Mouse (Mus musculus): ENCODE results near the gene Tmem182. TPM values are rescaled to one million over a fixed set of nuclear protein-coding genes. Genes with fewer than 3 reads are reported as not detected.

Tmem182 gene
- polyA plus RNA-seq, 1 experiment from 2014 or later = 0.35 TPM

- Histone ChIP-seq H3K9me3 (0 out of 2 replicates have a peak, but pooled peaks cover 7% of the 10 kb centered on the region), H3K36me3 (peaks cover 24% of the 10 kb centered on the region), H3K9ac (no peak overlapping the region), H3K27me3 (replicated peaks) (no peaks in the 10 kb centered on the region), H3K4me2 (replicated peaks) (no peak overlapping the region), H3K4me1 (no peaks in the 10 kb centered on the region), H3K27ac (no peak overlapping the region), H3K4me3 (no peak overlapping the region)
- 92% methylated on average over 3 of the region's 3 CpGs for WGBS
- ATAC-seq (ENCODE audit: low FRiP score, low read depth) = no peak
These were observed 28.6 kb upstream of the Tmem182 start for GRCm38 (mm10) chr1:40776763-40777162.

DNA sequence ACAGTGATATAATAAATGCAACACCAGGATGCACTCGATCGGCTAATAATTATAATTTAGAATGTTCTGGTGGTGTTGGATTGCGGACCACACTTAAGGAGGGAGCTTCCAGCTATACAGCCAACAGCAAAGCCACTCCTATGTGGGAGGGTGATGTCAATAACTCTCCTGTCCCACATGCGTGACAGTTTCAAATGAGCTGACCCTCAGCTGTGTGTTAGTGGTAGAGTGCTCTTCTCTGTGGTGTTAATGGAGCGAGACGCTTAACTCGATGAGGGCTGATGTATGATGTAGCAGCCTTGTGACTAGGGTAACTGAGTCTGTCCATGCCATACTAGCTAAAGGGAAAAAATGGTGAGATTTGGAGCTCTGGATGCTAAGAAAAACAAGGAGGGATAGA is 22.0 kb upstream of the Tmem182 start:
- Histone ChIP-seq H3K9me3 (0 out of 2 replicates have a peak, but pooled peaks cover 7% of the 10 kb centered on the region), H3K27ac (no peak overlapping the region), H3K36me3 (peaks cover 17% of the 10 kb centered on the region), H3K4me1 (no peaks in the 10 kb centered on the region), H3K4me3 (no peak overlapping the region), H3K9ac (no peak overlapping the region), H3K4me2 (replicated peaks) (no peak overlapping the region), H3K27me3 (replicated peaks) (no peaks in the 10 kb centered on the region)
- 86% methylated on average over 7 of the region's 7 CpGs for whole genome bisulfite sequencing
- ATAC-seq (ENCODE audit: low FRiP score, low read depth) = no peak

DNA sequence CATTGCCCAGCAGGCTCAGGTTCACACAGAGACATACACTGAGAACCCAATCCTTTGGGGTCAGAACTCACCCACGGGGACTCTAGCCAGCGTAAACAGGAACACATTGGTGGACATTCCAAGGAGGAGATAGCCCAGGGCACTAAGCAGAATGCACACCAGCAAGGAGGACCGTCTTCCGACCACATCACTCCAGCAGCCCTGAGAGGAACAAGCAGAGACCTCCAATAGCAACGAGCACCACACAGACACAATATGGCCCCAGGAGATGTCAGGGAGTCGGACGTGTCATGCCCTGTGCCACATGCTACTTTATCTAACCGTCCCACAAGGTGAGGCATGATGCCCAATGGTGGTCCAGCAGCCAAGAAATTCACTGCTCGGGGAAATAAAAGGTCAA is 21.1 kb upstream of the Tmem182 start:
- H3K9ac ChIP-seq = no peak overlapping the region
- H3K27ac ChIP-seq = no peak overlapping the region
- ATAC-seq (ENCODE audit: low FRiP score, low read depth) = no peak
- H3K4me1 ChIP-seq = 0 out of 2 replicates have a peak, but pooled peaks cover under 1% of the 10 kb centered on the region
- peaks cover 8% of the 10 kb centered on the region for H3K36me3 ChIP-seq
- H3K4me3 ChIP-seq = no peak overlapping the region
- no peaks in the 10 kb centered on the region for H3K9me3 ChIP-seq
- no peak overlapping the region for H3K4me2 ChIP-seq (replicated peaks)
- no peaks in the 10 kb centered on the region for H3K27me3 ChIP-seq (replicated peaks)
- 88% methylated on average over 9 of the region's 9 CpGs for WGBS

GRCm38 (mm10) chr1:40785876-40786445 is 19.4 kb upstream of the Tmem182 start:
- 89% methylated on average over 11 of the region's 11 CpGs for WGBS
- H3K27ac ChIP-seq = no peak overlapping the region

GRCm38 (mm10) chr1:40788956-40789355 is 16.4 kb upstream of the Tmem182 start:
- no peak for ATAC-seq (ENCODE audit: low FRiP score, low read depth)
- 90% methylated on average over 6 of the region's 6 CpGs for WGBS
- Histone ChIP-seq H3K27ac (no peak overlapping the region), H3K4me1 (peaks cover 9% of the 10 kb centered on the region; the same call in 1 of the 2 replicates), H3K9ac (no peak overlapping the region), H3K27me3 (replicated peaks) (no peaks in the 10 kb centered on the region), H3K4me3 (no peak overlapping the region), H3K9me3 (no peaks in the 10 kb centered on the region), H3K36me3 (no peaks in the 10 kb centered on the region), H3K4me2 (replicated peaks) (no peak overlapping the region)

More at GRCm38 (mm10) chr1:40785876-40786445, 19.4 kb upstream of the Tmem182 start:
- Histone ChIP-seq H3K27me3 (replicated peaks) (no peaks in the 10 kb centered on the region), H3K4me1 (peaks cover 9% of the 10 kb centered on the region; the same call in 1 of the 2 replicates), H3K9ac (no peak overlapping the region), H3K36me3 (no peaks in the 10 kb centered on the region), H3K4me2 (replicated peaks) (no peak overlapping the region), H3K4me3 (no peak overlapping the region), H3K9me3 (no peaks in the 10 kb centered on the region)
- ATAC-seq (ENCODE audit: low FRiP score, low read depth) = no peak

- H3K9ac ChIP-seq = no peak overlapping the region
These were observed 15.7 kb upstream of the Tmem182 start for GRCm38 (mm10) chr1:40789666-40790233.

DNA sequence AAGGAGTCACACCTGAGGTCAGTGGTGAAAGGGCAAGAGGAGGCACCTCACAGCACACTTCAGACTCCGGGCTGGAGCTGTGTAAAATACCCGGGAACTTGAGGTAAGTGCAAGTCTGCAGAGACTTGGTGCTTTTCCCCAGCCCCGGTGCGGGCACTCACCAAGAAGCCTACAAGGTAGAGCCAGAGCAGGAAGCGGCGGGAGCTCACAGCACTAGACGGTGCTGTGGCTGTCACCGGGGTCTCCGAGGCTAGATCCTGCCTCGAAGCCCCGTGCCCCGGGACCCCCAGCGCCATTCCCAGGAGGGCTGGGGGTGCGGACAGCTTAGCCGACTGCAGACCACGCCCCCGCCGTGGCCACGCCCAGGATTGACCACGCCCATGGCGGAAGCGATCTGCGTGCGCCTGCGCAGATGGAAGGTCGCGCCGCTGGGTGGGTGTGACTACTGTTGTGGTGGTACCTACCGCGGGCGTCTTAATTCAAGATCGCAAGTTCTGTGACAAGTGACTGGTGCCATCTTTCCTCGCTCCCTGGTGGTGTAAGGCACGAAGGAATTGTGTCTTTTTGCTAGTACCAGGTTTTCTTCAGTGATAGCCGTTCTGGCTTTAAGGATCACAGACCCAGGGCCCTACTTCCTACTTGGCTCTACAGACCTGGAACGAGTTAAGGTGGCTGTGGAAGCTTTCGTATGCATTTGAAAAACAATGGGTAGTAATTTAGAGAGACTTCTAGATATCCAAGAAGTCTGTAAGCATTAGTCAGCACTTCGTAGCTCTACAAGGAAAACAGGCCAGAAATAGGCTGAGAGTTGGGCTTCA is 14.9 kb upstream of the Tmem182 start, which contains the start of gene Mfsd9:
Gene Mfsd9, minus strand, starts transcription at position 364 of the 818 bp plus-strand sequence.
- Histone ChIP-seq H3K27me3 (replicated peaks) (no peaks in the 10 kb centered on the region), H3K27ac (no peak within 1 kb of the TSS), H3K36me3 (no peaks in the 10 kb centered on the region), H3K4me2 (replicated peaks) (peak within 1 kb of the TSS; percentile 76), H3K4me3 (peak within 1 kb of the TSS; percentile 65), H3K9ac (0 out of 2 replicates have a peak within 1 kb of the TSS, but pooled peaks have one; percentile 38), H3K4me1 (peaks cover 9% of the 10 kb centered on the region; the same call in 1 of the 2 replicates), H3K9me3 (no peaks in the 10 kb centered on the region)
- peak; percentile 96 for ATAC-seq (ENCODE audit: low FRiP score, low read depth)
- 7% methylated on average over 38 of the region's 38 CpGs for WGBS

More at GRCm38 (mm10) chr1:40789666-40790233, 15.7 kb upstream of the Tmem182 start:
- Histone ChIP-seq H3K27me3 (replicated peaks) (no peaks in the 10 kb centered on the region), H3K27ac (no peak overlapping the region), H3K9me3 (no peaks in the 10 kb centered on the region), H3K4me1 (peaks cover 9% of the 10 kb centered on the region; the same call in 1 of the 2 replicates), H3K4me3 (peak overlapping the region; percentile 65), H3K36me3 (no peaks in the 10 kb centered on the region), H3K4me2 (replicated peaks) (peak overlapping the region; percentile 76)
- peak; percentile 55 for ATAC-seq (ENCODE audit: low FRiP score, low read depth)
- 24% methylated on average over 5 of the region's 5 CpGs for WGBS

- no peak overlapping the region for H3K9ac ChIP-seq
- H3K4me3 ChIP-seq = no peak overlapping the region
- no peaks in the 10 kb centered on the region for H3K36me3 ChIP-seq
- no peak overlapping the region for H3K4me2 ChIP-seq (replicated peaks)
- WGBS = 94% methylated on average over 1 of the region's 1 CpGs
- ATAC-seq (ENCODE audit: low FRiP score, low read depth) = no peak
- H3K27me3 ChIP-seq (replicated peaks) = no peaks in the 10 kb centered on the region
- H3K4me1 ChIP-seq = no peaks in the 10 kb centered on the region
- no peaks in the 10 kb centered on the region for H3K9me3 ChIP-seq
- no peak overlapping the region for H3K27ac ChIP-seq
These were observed 9.9 kb upstream of the Tmem182 start for GRCm38 (mm10) chr1:40795508-40795907.

GRCm38 (mm10) chr1:40797348-40797747 is 8.1 kb upstream of the Tmem182 start:
- no peak overlapping the region for H3K27ac ChIP-seq
- ATAC-seq (ENCODE audit: low FRiP score, low read depth) = peak; percentile 63; the same call in 1 of the 2 replicates
- no peaks in the 10 kb centered on the region for H3K27me3 ChIP-seq (replicated peaks)
- no peaks in the 10 kb centered on the region for H3K9me3 ChIP-seq
- H3K4me2 ChIP-seq (replicated peaks) = no peak overlapping the region
- H3K4me3 ChIP-seq = no peak overlapping the region
- no peaks in the 10 kb centered on the region for H3K4me1 ChIP-seq
- no peak overlapping the region for H3K9ac ChIP-seq
- H3K36me3 ChIP-seq = no peaks in the 10 kb centered on the region
- WGBS = 15% methylated on average over 5 of the region's 5 CpGs

DNA sequence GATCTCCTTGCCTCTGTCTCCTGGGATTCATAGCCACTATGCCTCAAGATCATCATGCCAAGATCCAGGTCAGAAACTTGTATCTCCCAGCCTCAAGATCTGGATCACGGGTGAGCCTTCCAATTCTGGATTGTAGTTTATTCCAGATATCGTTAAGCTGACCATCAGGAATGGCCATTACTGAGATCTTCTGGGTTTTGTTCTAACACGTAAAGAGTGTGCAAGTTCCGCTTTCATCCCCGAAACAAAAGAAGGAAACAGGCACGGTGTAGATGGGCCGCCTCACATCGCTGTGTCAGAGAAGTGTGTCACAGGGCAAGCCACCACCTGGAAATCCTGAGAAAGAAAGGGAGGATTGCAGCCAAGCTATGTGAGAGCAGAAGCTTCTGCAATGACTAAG is 6.3 kb upstream of the Tmem182 start:
- Histone ChIP-seq H3K9me3 (no peaks in the 10 kb centered on the region), H3K27me3 (replicated peaks) (no peaks in the 10 kb centered on the region), H3K27ac (no peak overlapping the region), H3K36me3 (no peaks in the 10 kb centered on the region), H3K4me2 (replicated peaks) (no peak overlapping the region), H3K4me3 (no peak overlapping the region), H3K9ac (no peak overlapping the region), H3K4me1 (no peaks in the 10 kb centered on the region)
- WGBS = 92% methylated on average over 8 of the region's 8 CpGs
- no peak for ATAC-seq (ENCODE audit: low FRiP score, low read depth)

- 84% methylated on average over 5 of the region's 5 CpGs for WGBS
- H3K4me1 ChIP-seq = no peaks in the 10 kb centered on the region
- H3K36me3 ChIP-seq = no peaks in the 10 kb centered on the region
- no peak for ATAC-seq (ENCODE audit: low FRiP score, low read depth)
- H3K4me3 ChIP-seq = no peak overlapping the region
- H3K4me2 ChIP-seq (replicated peaks) = no peak overlapping the region
- no peak overlapping the region for H3K27ac ChIP-seq
- H3K9ac ChIP-seq = no peak overlapping the region
- no peaks in the 10 kb centered on the region for H3K9me3 ChIP-seq
- H3K27me3 ChIP-seq (replicated peaks) = no peaks in the 10 kb centered on the region
These were observed 4.5 kb upstream of the Tmem182 start for GRCm38 (mm10) chr1:40800908-40801307.

DNA sequence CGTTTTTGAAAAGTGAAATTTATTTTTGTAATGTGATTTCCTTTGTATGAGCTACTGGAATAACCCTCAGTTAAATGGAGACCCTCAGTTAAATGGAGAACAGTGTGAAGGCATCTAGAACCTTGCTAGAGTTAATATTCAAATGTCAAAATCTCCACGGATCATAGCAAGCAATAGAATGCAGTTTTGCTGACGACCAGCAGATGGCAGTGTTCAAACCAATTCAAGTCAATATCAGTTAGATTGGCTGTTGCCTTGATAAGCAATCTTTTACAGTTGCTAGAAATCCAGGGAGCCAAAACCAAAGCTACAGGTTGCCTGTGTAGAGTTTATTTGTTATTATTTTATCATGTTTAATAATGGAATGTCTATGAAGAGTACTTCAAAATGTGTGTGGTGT is 2.6 kb upstream of the Tmem182 start:
- Histone ChIP-seq H3K27ac (no peak overlapping the region), H3K4me2 (replicated peaks) (no peak overlapping the region), H3K27me3 (replicated peaks) (no peaks in the 10 kb centered on the region), H3K4me3 (no peak overlapping the region), H3K4me1 (no peaks in the 10 kb centered on the region), H3K9me3 (no peaks in the 10 kb centered on the region), H3K9ac (no peak overlapping the region), H3K36me3 (no peaks in the 10 kb centered on the region)
- 27% methylated on average over 3 of the region's 3 CpGs for WGBS
- no peak for ATAC-seq (ENCODE audit: low FRiP score, low read depth)

Measured in neural tube, embryonic 12.5 days (tissue).